Mouse (Mus musculus): ENCODE measurements around the gene Klhdc7a. TPM values are rescaled to one million over a fixed set of nuclear protein-coding genes. Genes with fewer than 3 reads are reported as not detected.
A peak's percentile ranks its signal among the peaks of the same experiment; 100 is the strongest.

Klhdc7a gene
- 1 to 10 TPM in 1 of 2 experiments, under 1 TPM in 1; 0.99 to 1.9 TPM for total RNA-seq (2021)

GRCm38 (mm10) chr4:139967922-139968321 lies at the start of gene Klhdc7a:
Gene Klhdc7a (minus strand): TSS chr4:139968026.
- peak; percentile 40 for DNase-seq (ENCODE audit: low spot score)
- intact Hi-C loops (cut with DNase I) = no loop called here

DNA sequence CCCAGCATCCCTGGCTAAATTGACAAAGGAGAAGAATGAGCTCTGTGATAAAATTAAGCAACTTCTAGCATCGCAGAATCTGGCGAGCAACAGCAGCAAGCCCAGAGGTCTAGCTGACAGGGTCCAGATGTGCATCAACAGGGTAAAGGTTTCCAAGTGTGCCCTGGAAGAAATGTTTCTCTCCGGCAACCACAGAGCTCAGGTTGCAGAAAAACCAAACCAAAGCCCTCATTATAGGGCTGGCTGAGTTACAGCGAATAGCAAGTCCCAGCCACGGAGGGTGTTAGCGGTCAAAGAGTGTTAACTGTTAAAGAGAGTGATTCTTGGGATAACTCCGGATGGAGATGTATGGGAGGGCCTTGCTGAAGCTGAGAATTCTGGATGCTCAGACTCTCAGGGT lies 48.1 kb upstream of the Klhdc7a start:
- no peak for DNase-seq (ENCODE audit: low spot score)
- intact Hi-C loops (cut with DNase I) = no loop called here

DNA sequence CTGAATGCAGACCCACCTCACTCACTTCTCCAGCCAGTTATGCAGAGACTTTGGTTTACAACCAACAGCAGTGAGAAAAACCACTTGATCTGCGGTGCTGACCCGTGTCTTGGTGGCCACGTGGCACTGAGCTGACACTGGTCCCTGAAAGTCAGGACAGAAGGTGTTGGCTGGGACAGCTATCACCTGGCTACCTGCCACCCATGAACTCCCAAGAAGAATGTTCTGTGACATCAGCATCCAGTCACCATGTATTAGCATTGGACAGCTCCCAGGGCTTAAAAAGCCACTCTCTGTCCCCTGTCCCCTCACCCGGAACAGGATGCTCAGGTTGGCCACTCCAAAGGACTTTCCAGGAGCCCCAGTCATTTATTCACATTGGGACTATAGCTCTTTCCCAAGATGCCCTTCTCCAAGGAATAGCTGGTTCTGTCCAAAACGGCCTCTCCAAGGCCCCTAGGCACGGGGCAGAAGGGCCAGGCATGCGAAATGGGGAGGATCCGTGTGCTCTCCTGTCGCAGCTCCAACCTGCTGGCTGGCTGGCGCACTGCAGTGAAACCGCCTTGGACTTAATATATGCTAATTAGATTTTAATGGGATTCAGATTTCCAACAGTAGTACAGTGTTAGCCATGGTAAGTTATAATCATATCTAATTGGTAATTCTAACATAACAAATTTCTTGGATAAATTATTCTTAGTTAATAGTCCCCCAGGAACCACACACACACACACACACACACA lies 43.1 kb upstream of the Klhdc7a start:
- no peak for DNase-seq (ENCODE audit: low spot score)
- intact Hi-C loops (cut with DNase I) = no loop called here

- DNase-seq (ENCODE audit: low spot score) = no peak
- intact Hi-C loops (cut with DNase I) = no loop called here
Measured at GRCm38 (mm10) chr4:140004932-140005331, 37.1 kb upstream of the Klhdc7a start.

DNA sequence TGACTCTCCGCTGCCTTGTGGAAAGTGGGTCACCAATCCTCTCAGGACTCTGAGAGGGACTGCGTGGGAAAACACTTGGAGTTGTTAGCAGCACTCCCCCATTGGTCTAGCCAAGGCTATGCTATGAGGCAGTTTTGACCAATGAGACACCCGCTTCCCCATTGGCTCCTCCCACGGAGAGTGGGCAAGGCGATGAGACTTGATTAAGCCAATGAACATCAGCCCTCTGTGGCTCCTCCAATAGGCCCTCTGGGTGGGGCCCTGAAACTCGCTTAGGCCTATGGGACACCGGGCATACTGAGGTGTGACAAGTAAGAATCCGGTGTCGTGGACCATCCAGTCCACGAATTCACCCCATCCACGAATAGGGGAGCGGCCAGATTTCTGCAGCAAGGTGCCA lies 36.3 kb upstream of the Klhdc7a start:
- no peak for DNase-seq (ENCODE audit: low spot score)
- intact Hi-C loops (cut with DNase I) = no loop called here

- intact Hi-C loops (cut with DNase I) = no loop called here
- DNase-seq (ENCODE audit: low spot score) = no peak
Measured at GRCm38 (mm10) chr4:140002069-140002468, 34.2 kb upstream of the Klhdc7a start.

GRCm38 (mm10) chr4:140000911-140001310 lies 33.1 kb upstream of the Klhdc7a start:
- intact Hi-C loops (cut with DNase I) = no loop called here
- no peak for DNase-seq (ENCODE audit: low spot score)

DNA sequence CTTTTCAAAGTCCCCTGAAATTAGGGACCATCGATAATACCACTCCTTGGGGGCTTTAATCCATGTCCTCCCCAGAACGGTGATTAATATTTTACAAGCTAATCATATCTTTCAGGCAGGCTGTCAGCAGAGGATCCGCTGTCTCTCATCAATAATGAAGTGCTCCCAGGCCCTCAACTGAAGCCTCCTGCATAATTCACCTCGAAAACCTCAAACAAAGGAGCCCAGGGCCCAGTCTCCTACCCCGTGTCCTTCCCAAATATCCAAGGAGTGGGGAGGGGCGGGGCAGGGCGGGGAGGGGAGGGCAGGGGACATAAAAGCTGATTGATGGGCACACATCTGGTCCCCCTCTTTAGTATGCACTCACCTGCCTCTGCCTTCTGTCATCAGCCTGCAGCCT lies 31.2 kb upstream of the Klhdc7a start:
- DNase-seq (ENCODE audit: low spot score) = no peak
- intact Hi-C loops (cut with DNase I) = no loop called here

- no peak for DNase-seq (ENCODE audit: low spot score)
- intact Hi-C loops (cut with DNase I) = no loop called here
Measured at GRCm38 (mm10) chr4:139995659-139996058, 27.8 kb upstream of the Klhdc7a start.

DNA sequence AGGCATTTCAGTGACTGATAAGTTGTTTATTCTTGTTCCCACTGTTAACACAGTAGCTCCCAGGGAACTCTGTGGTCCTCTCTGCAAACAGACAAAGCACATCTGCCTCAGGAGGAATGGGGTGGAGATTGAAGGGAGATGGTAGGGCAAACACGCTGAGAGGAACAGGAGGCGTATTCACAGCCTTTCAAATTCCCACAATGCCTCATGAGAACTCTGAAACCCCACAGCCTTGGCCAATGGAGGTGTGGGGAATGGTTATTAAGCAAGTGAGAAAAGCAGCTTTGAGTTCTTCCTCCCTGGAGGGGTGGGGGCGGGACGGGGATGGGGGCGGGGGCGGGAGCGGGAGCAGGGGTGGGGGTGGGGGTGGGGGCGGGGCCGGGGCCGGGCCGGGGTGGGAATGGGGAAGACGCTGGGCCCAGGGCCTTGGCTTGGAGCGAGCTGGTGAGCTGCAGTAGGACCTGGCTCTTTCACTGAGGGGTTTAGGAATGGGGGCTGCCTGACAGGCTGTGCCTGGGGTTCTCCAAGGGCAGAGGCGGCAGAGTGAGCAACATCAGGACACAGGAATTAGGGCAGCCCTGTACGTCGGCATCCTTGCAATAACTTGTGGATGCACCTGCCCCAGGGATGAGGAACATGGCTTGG lies 25.4 kb upstream of the Klhdc7a start:
- intact Hi-C loops (cut with DNase I) = no loop called here
- DNase-seq (ENCODE audit: low spot score) = no peak

DNA sequence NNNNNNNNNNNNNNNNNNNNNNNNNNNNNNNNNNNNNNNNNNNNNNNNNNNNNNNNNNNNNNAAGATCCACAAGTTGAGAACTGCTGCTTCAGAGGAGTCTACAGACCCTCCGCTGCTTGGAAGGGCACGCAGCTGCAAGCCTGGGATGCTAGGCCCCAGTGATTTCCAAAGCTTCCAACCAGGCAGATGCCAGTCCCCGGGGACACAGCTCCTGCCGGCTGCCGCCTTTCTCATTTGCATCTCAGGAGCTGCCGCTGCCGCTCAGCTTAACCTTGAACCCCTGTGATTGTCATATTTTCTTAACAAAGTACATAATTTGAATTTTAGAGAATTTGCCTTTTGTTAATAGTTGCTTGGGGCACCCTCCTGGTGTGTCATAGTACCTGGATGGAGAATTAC lies 19.1 kb upstream of the Klhdc7a start:
- intact Hi-C loops (cut with DNase I) = no loop called here

GRCm38 (mm10) chr4:139978716-139979115 lies 10.9 kb upstream of the Klhdc7a start:
- intact Hi-C loops (cut with DNase I) = no loop called here
- no peak for DNase-seq (ENCODE audit: low spot score)

More for the DNA sequence above, 19.1 kb upstream of the Klhdc7a start:
- DNase-seq (ENCODE audit: low spot score) = no peak

GRCm38 (mm10) chr4:139977308-139977781 lies 9.5 kb upstream of the Klhdc7a start:
- intact Hi-C loops (cut with DNase I) = no loop called here
- no peak for DNase-seq (ENCODE audit: low spot score)

DNA sequence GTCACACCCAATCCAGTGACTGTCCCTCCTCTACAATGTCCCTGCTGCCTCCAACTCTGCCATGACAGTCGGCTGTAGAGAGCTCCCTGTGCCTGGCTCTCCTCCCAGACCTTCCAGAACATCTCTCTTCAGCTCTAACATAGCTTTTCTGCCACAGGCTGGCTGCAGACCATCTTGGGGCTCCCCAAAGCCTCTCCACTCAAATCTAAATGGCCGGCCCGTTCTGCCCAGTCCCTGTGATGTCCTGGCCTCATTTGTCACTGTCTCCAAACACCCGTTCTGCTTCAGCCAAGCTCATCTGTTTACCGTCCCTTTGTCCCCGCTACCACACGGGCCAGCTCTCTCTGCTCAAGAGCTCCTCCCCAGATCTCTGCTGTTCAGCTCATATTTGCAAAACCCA lies 6.7 kb upstream of the Klhdc7a start:
- DNase-seq (ENCODE audit: low spot score) = no peak
- intact Hi-C loops (cut with DNase I) = no loop called here

DNA sequence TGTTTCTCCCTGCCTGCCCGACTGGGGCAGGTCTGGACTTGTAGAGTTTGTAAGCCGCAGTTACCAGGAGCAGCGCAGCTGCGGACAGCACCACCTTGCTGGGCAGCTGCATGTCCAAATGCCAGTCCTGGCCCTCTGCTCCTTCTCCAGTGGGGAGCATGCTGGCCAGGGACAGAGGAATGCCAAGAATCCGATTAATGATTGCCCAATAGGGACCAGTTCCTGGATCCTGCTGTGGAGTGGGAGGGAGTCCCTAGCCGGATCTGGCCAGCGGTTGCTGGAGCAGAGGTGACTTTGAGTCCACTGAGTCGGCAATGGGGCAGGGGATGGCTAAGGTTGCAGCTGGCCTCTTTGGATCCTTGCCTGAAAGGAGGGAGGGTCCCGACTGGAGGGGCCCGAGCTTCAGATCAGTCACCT lies 343 bp downstream of the Klhdc7a start:
- DNase-seq (ENCODE audit: low spot score) = peak; percentile 10

GRCm38 (mm10) chr4:139966981-139967380 lies 845 bp downstream of the Klhdc7a start:
- no peak for DNase-seq (ENCODE audit: low spot score)
- intact Hi-C loops (cut with DNase I) = no loop called here

More for the DNA sequence above, 343 bp downstream of the Klhdc7a start:
- intact Hi-C loops (cut with DNase I) = no loop called here

DNA sequence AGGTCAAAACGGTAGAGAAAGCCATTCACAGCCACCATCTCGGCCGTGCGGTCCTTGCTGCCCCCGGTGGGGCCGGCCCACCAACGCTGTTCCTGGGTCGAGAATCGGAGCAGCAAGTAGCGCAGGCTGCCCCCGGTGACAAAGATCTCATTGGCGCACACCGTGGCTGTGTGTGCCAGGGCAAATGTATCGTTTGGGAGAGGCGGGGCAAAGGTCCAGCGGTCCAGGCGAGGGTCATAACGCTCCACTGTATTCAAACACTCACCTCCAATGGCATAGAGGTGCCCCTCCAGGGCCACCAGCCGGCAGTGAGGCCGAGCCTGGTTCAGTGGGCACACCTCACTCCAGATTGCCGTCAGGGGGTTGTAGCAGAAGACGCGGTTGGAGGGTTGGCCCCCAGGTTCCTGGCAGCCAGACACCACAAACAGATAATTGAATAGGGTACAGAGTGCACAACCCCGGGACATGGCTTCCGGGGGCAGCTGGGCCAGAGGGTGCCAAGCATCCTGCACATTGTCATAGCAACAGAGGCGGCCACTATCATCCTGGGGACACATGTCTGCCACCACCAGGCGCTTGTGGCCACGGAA lies 2.1 kb downstream of the Klhdc7a start:
- intact Hi-C loops (cut with DNase I) = no loop called here
- DNase-seq (ENCODE audit: low spot score) = no peak

- DNase-seq (ENCODE audit: low spot score) = no peak
- intact Hi-C loops (cut with DNase I) = no loop called here
Measured at GRCm38 (mm10) chr4:139964406-139964805, 3.4 kb downstream of the Klhdc7a start.

DNA sequence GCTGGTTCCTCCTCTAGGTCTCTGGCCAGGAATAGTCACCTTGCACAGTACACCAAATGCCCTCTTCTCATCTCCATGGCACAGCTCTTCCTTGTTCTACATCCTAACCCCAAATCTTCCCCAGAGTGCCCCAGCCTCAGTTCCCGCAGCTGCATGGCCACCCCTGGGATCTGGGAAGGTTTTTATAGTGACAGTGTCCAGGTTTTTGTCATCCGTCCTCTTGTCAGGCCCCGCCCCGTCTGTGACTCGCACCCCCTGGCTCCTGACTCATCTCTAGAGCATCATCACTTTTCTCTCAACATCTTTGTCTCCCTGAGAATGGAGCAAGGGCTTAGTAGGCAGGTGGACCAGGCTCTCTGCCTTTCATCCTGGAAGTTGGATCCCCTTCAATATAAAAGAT lies 3.9 kb downstream of the Klhdc7a start:
- intact Hi-C loops (cut with DNase I) = no loop called here
- no peak for DNase-seq (ENCODE audit: low spot score)

- intact Hi-C loops (cut with DNase I) = no loop called here
Measured at GRCm38 (mm10) chr4:139963059-139963458, 4.8 kb downstream of the Klhdc7a start.

GRCm38 (mm10) chr4:139961816-139962215 lies 6.0 kb downstream of the Klhdc7a start:
- intact Hi-C loops (cut with DNase I) = no loop called here
- DNase-seq (ENCODE audit: low spot score) = no peak

More at GRCm38 (mm10) chr4:139963059-139963458, 4.8 kb downstream of the Klhdc7a start:
- DNase-seq (ENCODE audit: low spot score) = no peak

Measured in heart, postnatal 25 days (tissue).